8 mouse cellular contexts compared by ENCODE assay signal in genomic region chr12:87044711-87045110, GRCm38 (mm10). TPM values are rescaled to one million over a fixed set of nuclear protein-coding genes. Genes with fewer than 3 reads are reported as not detected.
A peak's percentile ranks its signal among the peaks of the same experiment; 100 is the strongest.
DNase-seq lines count a peak whose midpoint lies in the region; ATAC-seq and TF ChIP-seq lines count a peak whose summit lies in the region.

No protein-coding gene starts in this region.

- H3K27ac ChIP-seq in forebrain, embryonic 14.5 days (ENCODE audit: low read depth, low read length): peak overlapping the region; percentile 58; the same call in 1 of the 2 replicates
- H3K27ac ChIP-seq in limb, embryonic 14.5 days (replicated peaks; ENCODE audit: low read depth, low read length): no peak overlapping the region
- H3K27ac ChIP-seq in stomach, embryonic 15.5 days: no peak overlapping the region

- peak; percentile 7 for DNase-seq in lung, postnatal 36 days
- DNase-seq in lung, postnatal 14 days: no peak
- peak; percentile 84 for DNase-seq in forebrain, embryonic 14.5 days (ENCODE audit: low spot score)
- DNase-seq in limb, embryonic 14.5 days (ENCODE audit: low spot score): peak; percentile 70
- DNase-seq in urinary bladder, postnatal 14 days (ENCODE audit: low spot score): no peak
- DNase-seq in spleen, adult 18-20 months: no peak

- no peak overlapping the region for H3K4me2 ChIP-seq in forebrain, embryonic 14.5 days (ENCODE audit: low read length)
- H3K4me2 ChIP-seq in limb, embryonic 14.5 days (replicated peaks; ENCODE audit: low read depth, low read length, severe bottlenecking): no peak overlapping the region
- no peak overlapping the region for H3K4me2 ChIP-seq in stomach, embryonic 15.5 days

- ATAC-seq in forebrain, embryonic 14.5 days: peak; percentile 84
- ATAC-seq in limb, embryonic 14.5 days (ENCODE audit: low FRiP score, low read depth): peak; percentile 76
- ATAC-seq in stomach, embryonic 15.5 days (ENCODE audit: insufficient read depth, low FRiP score, low read depth): peak; percentile 77
- ATAC-seq in megakaryocyte-erythroid progenitor cell, adult 5-6 weeks (replicated peaks; ENCODE audit: low FRiP score, low TSS enrichment, poor library complexity, severe bottlenecking): no peak

- no peaks in the 10 kb centered on the region for H3K9me3 ChIP-seq in forebrain, embryonic 14.5 days (replicated peaks; ENCODE audit: control insufficient read depth, low read length)
- H3K9me3 ChIP-seq in limb, embryonic 14.5 days (ENCODE audit: control insufficient read depth, low read length): no peaks in the 10 kb centered on the region
- H3K9me3 ChIP-seq in stomach, embryonic 15.5 days: no peaks in the 10 kb centered on the region

- no peaks in the 10 kb centered on the region for H3K27me3 ChIP-seq in forebrain, embryonic 14.5 days (replicated peaks; ENCODE audit: control insufficient read depth, insufficient read depth, low read length)
- H3K27me3 ChIP-seq in limb, embryonic 14.5 days (ENCODE audit: control insufficient read depth, insufficient read depth, low read length): no peaks in the 10 kb centered on the region
- H3K27me3 ChIP-seq in stomach, embryonic 15.5 days (replicated peaks): no peaks in the 10 kb centered on the region; the same call in 1 of the 2 replicates

- peaks cover 12% of the 10 kb centered on the region; the same call in 1 of the 2 replicates for H3K4me1 ChIP-seq in forebrain, embryonic 14.5 days (ENCODE audit: control insufficient read depth, insufficient read depth, low read length)
- H3K4me1 ChIP-seq in limb, embryonic 14.5 days (ENCODE audit: control insufficient read depth, insufficient read depth, low read length): no peaks in the 10 kb centered on the region
- H3K4me1 ChIP-seq in stomach, embryonic 15.5 days: no peaks in the 10 kb centered on the region

- WGBS in forebrain, embryonic 14.5 days: 4% methylated on average over 5 of the region's 5 CpGs
- WGBS in limb, embryonic 14.5 days: 18% methylated on average over 5 of the region's 5 CpGs
- WGBS in stomach, embryonic 15.5 days: 14% methylated on average over 5 of the region's 5 CpGs

- no peak overlapping the region for H3K9ac ChIP-seq in forebrain, embryonic 14.5 days (ENCODE audit: low read length)
- H3K9ac ChIP-seq in limb, embryonic 14.5 days (ENCODE audit: low read depth, low read length, severe bottlenecking): no peak overlapping the region
- H3K9ac ChIP-seq in stomach, embryonic 15.5 days: no peak overlapping the region

- no peak overlapping the region for H3K4me3 ChIP-seq in forebrain, embryonic 14.5 days (ENCODE audit: low read depth, low read length)
- no peak overlapping the region for H3K4me3 ChIP-seq in limb, embryonic 14.5 days (replicated peaks; ENCODE audit: low read length)
- no peak overlapping the region for H3K4me3 ChIP-seq in stomach, embryonic 15.5 days (replicated peaks)

- no peaks in the 10 kb centered on the region for H3K36me3 ChIP-seq in forebrain, embryonic 14.5 days (ENCODE audit: control insufficient read depth, insufficient read depth, low read length)
- no peaks in the 10 kb centered on the region for H3K36me3 ChIP-seq in limb, embryonic 14.5 days (ENCODE audit: control insufficient read depth, insufficient read depth, low read length)
- H3K36me3 ChIP-seq in stomach, embryonic 15.5 days: no peaks in the 10 kb centered on the region

- TF ChIP-seq POLR2A in limb, embryonic 14.5 days (IDR thresholded peaks at IDR 0.05; ENCODE audit: borderline replicate concordance, extremely low read depth, insufficient read depth, insufficient read length): no peak

RNA-seq across cellular contexts. Expression of gene Tmem63c, which starts 23.6 kb away (rescaled TPM):
- 5.9 and 8.9 TPM in 2 replicates for polyA plus RNA-seq in forebrain, embryonic 14.5 days (2014; fragmentation: Nextera tagmentation; extraction: Ambion mirVana)
- polyA plus RNA-seq in limb, embryonic 14.5 days (2012; rRNA removed): 0.01 and 0.10 TPM in 2 replicates
- not detected in 2 replicates for polyA plus RNA-seq in limb, embryonic 14.5 days (2014; fragmentation: Nextera tagmentation; extraction: Ambion mirVana)
- polyA plus RNA-seq in stomach, embryonic 15.5 days (2015; fragmentation: Nextera tagmentation; extraction: Ambion mirVana): 0.76 and 1.2 TPM in 2 replicates
- total RNA-seq in megakaryocyte-erythroid progenitor cell, adult 5-6 weeks (2014; fragmentation: Nextera tagmentation): not detected in 2 replicates
- total RNA-seq in megakaryocyte-erythroid progenitor cell, adult 5-6 weeks (2017): not detected in 2 replicates

RNA-seq across cellular contexts. Expression of gene Zdhhc22, which starts 54.5 kb away (rescaled TPM):
- polyA plus RNA-seq in forebrain, embryonic 14.5 days (2014; fragmentation: Nextera tagmentation; extraction: Ambion mirVana): 4.3 and 5.5 TPM in 2 replicates
- polyA plus RNA-seq in limb, embryonic 14.5 days (2012; rRNA removed): not detected in 2 replicates
- polyA plus RNA-seq in limb, embryonic 14.5 days (2014; fragmentation: Nextera tagmentation; extraction: Ambion mirVana): 0.06 and 0.10 TPM in 2 replicates
- 0.42 and 0.53 TPM in 2 replicates for polyA plus RNA-seq in stomach, embryonic 15.5 days (2015; fragmentation: Nextera tagmentation; extraction: Ambion mirVana)
- not detected in 2 replicates for total RNA-seq in megakaryocyte-erythroid progenitor cell, adult 5-6 weeks (2014; fragmentation: Nextera tagmentation)
- total RNA-seq in megakaryocyte-erythroid progenitor cell, adult 5-6 weeks (2017): not detected in 2 replicates

RNA-seq across cellular contexts. Expression of gene Ngb, which starts 57.6 kb away (rescaled TPM):
- polyA plus RNA-seq in forebrain, embryonic 14.5 days (2014; fragmentation: Nextera tagmentation; extraction: Ambion mirVana): 1.8 and 2.0 TPM in 2 replicates
- 0.45 and 0.51 TPM in 2 replicates for polyA plus RNA-seq in limb, embryonic 14.5 days (2012; rRNA removed)
- polyA plus RNA-seq in limb, embryonic 14.5 days (2014; fragmentation: Nextera tagmentation; extraction: Ambion mirVana): 0.19 and 0.48 TPM in 2 replicates
- polyA plus RNA-seq in stomach, embryonic 15.5 days (2015; fragmentation: Nextera tagmentation; extraction: Ambion mirVana): 2.4 and 2.6 TPM in 2 replicates
- not detected in 2 replicates for total RNA-seq in megakaryocyte-erythroid progenitor cell, adult 5-6 weeks (2014; fragmentation: Nextera tagmentation)
- total RNA-seq in megakaryocyte-erythroid progenitor cell, adult 5-6 weeks (2017): not detected in 2 replicates

Comparison
In these comparisons a context has a peak if more than half of its experiments do, and no peak if none do; other contexts are left out.
1. DNase-seq: peak in lung, postnatal 36 days (single experiment), forebrain, embryonic 14.5 days (single experiment) and limb, embryonic 14.5 days (single experiment); none in lung, postnatal 14 days (single experiment), urinary bladder, postnatal 14 days (single experiment) and spleen, adult 18-20 months (0 of 2).